Mouse (Mus musculus) CH12.LX (cell line): Measurements from ENCODE around the gene Runx2. TPM values are rescaled to one million over a fixed set of nuclear protein-coding genes. Genes with fewer than 3 reads are reported as not detected.

ENCODE experiments used
- DNase-seq: peaks from one replicate; pipeline ENCODE4 v3.0.0-alpha.2; 2013; ENCODE audit errors: extremely low read depth
- H3K27ac ChIP-seq: 2 replicates; pipeline ENCODE4 v1.5.1; 2012; ENCODE audit warnings: low read depth, mild to moderate bottlenecking, control low read depth, moderate library complexity; ENCODE audit not compliant: insufficient read depth
- H3K27me3 ChIP-seq: replicated peaks from 2 replicates; pipeline ENCODE3; 2012; ENCODE audit warnings: inconsistent platforms
- H3K36me3 ChIP-seq, 2 experiments: replicated peaks in 1 of 2; 2 replicates each; pipeline versions ENCODE3 to v1.6.1; 2012; ENCODE audit warnings: inconsistent platforms in 1 of 2, low read length in 1 of 2, mild to moderate bottlenecking in 1 of 2, mixed read lengths in 1 of 2, moderate library complexity in 1 of 2; ENCODE audit not compliant: control insufficient read depth in 1 of 2, insufficient read depth in 1 of 2
- H3K4me1 ChIP-seq, 2 experiments: 2 replicates each; pipeline ENCODE4 v1.6.1; 2012; ENCODE audit warnings: inconsistent platforms in 1 of 2, moderate library complexity in 1 of 2; ENCODE audit not compliant: insufficient read depth in 2 of 2, control insufficient read depth in 1 of 2
- H3K4me2 ChIP-seq: 2 replicates; pipeline ENCODE4 v1.6.1; 2012; ENCODE audit warnings: low read depth, mild to moderate bottlenecking, control low read depth; ENCODE audit not compliant: poor library complexity, insufficient read depth, severe bottlenecking
- H3K4me3 ChIP-seq, 3 experiments: fragments of 150-350 bp in 1 of 3; sonication (generic) in 1 of 3; replicated peaks in 1 of 3; 2 replicates each; pipeline versions ENCODE3 to v1.5.1; 2011 to 2012; ENCODE audit warnings: low read depth in 2 of 3, low read length in 2 of 3, mild to moderate bottlenecking in 2 of 3, moderate library complexity in 2 of 3, control low read depth in 1 of 3, improper control_type of control experiment in 1 of 3, inconsistent platforms in 1 of 3, mixed read lengths in 1 of 3; ENCODE audit not compliant: poor library complexity in 1 of 3
- H3K79me2 ChIP-seq: replicated peaks from 2 replicates; pipeline ENCODE4 v1.6.1; 2012; ENCODE audit warnings: mild to moderate bottlenecking, moderate library complexity; ENCODE audit not compliant: control insufficient read depth, poor library complexity, insufficient read depth, severe bottlenecking; ENCODE audit errors: extremely low read depth
- H3K9ac ChIP-seq: 2 replicates; pipeline ENCODE4 v1.6.1; 2012; ENCODE audit warnings: low read depth, mild to moderate bottlenecking, control low read depth, moderate library complexity; ENCODE audit not compliant: insufficient read depth
- H3K9me3 ChIP-seq: replicated peaks from 2 replicates; pipeline ENCODE3; 2012; ENCODE audit warnings: low read length, inconsistent platforms, mixed read lengths
- CTCF ChIP-seq, 2 experiments: IDR thresholded peaks in 1 of 2; conservative IDR thresholded peaks in 1 of 2; 2 replicates each; pipeline ENCODE4 v1.5.1; 2011 to 2012; ENCODE audit warnings: low read depth in 2 of 2, low read length in 2 of 2, improper control_type of control experiment in 1 of 2, inconsistent platforms in 1 of 2, mild to moderate bottlenecking in 1 of 2, moderate library complexity in 1 of 2
- E2F4 ChIP-seq: IDR thresholded peaks from 2 replicates; pipeline ENCODE4 v1.6.1; 2011; ENCODE audit warnings: low read depth, low read length, improper control_type of control experiment; ENCODE audit not compliant: insufficient replicate concordance
- ELF1 ChIP-seq: IDR thresholded peaks from 2 replicates; pipeline ENCODE4 v1.6.1; 2014; ENCODE audit warnings: low read depth, mild to moderate bottlenecking, inconsistent platforms, low read length, improper control_type of control experiment
- ETS1 ChIP-seq: conservative IDR thresholded peaks from 2 replicates; pipeline ENCODE4 v1.6.1; 2012; ENCODE audit warnings: low read depth, mild to moderate bottlenecking, inconsistent platforms, low read length, improper control_type of control experiment, moderate library complexity
- HCFC1 ChIP-seq: IDR thresholded peaks from 2 replicates; pipeline ENCODE4 v1.6.1; 2012; ENCODE audit warnings: low read depth, mild to moderate bottlenecking, inconsistent platforms, low read length, improper control_type of control experiment
- IRF4 ChIP-seq: IDR thresholded peaks from 2 replicates; pipeline ENCODE4 v1.6.1; 2014; ENCODE audit warnings: low read depth, mild to moderate bottlenecking, inconsistent platforms, low read length, improper control_type of control experiment
- JUND ChIP-seq: conservative IDR thresholded peaks from 2 replicates; pipeline ENCODE4 v1.6.1; 2011; ENCODE audit warnings: low read depth, low read length, improper control_type of control experiment
- MAX ChIP-seq: IDR thresholded peaks from 2 replicates; pipeline ENCODE4 v1.6.1; 2011; ENCODE audit warnings: low read length, improper control_type of control experiment
- MAZ ChIP-seq: IDR thresholded peaks from 2 replicates; pipeline ENCODE4 v1.6.1; 2012; ENCODE audit warnings: low read depth, mild to moderate bottlenecking, inconsistent platforms, low read length, improper control_type of control experiment, moderate library complexity
- MEF2A ChIP-seq: IDR thresholded peaks from 2 replicates; pipeline ENCODE4 v1.6.1; 2014; ENCODE audit warnings: low read depth, mild to moderate bottlenecking, inconsistent platforms, low read length, improper control_type of control experiment, borderline replicate concordance
- MXI1 ChIP-seq: IDR thresholded peaks from 2 replicates; pipeline ENCODE4 v1.6.1; 2011; ENCODE audit warnings: mild to moderate bottlenecking, low read depth, low read length, improper control_type of control experiment
- NELFE ChIP-seq: IDR thresholded peaks from 2 replicates; pipeline ENCODE4 v1.6.1; 2011; ENCODE audit warnings: low read depth, low read length, improper control_type of control experiment
- NRF1 ChIP-seq: IDR thresholded peaks from 2 replicates; pipeline ENCODE4 v1.6.1; 2014; ENCODE audit warnings: low read depth, mild to moderate bottlenecking, inconsistent platforms, low read length, improper control_type of control experiment, moderate library complexity
- RCOR1 ChIP-seq: conservative IDR thresholded peaks from 2 replicates; pipeline ENCODE4 v1.6.1; 2012; ENCODE audit warnings: low read depth, mild to moderate bottlenecking, inconsistent platforms, low read length, improper control_type of control experiment
- SIN3A ChIP-seq: IDR thresholded peaks from 2 replicates; pipeline ENCODE4 v1.6.1; 2012; ENCODE audit warnings: low read length, improper control_type of control experiment, inconsistent platforms
- SMC3 ChIP-seq: IDR thresholded peaks from 2 replicates; pipeline ENCODE4 v1.6.1; 2011; ENCODE audit warnings: low read depth, low read length, improper control_type of control experiment
- TCF12 ChIP-seq: IDR thresholded peaks from 2 replicates; pipeline ENCODE4 v1.6.1; 2014; ENCODE audit warnings: low read depth, mild to moderate bottlenecking, inconsistent platforms, low read length, improper control_type of control experiment
- USF1 ChIP-seq: IDR thresholded peaks from 2 replicates; pipeline ENCODE4 v1.6.1; 2014; ENCODE audit warnings: low read depth, mild to moderate bottlenecking, inconsistent platforms, low read length, improper control_type of control experiment
- USF2 ChIP-seq: conservative IDR thresholded peaks from 2 replicates; pipeline ENCODE4 v1.6.1; 2011; ENCODE audit warnings: low read depth, low read length, improper control_type of control experiment
- ZC3H11A ChIP-seq: IDR thresholded peaks from 2 replicates; pipeline ENCODE4 v1.6.1; 2012; ENCODE audit warnings: low read depth, mild to moderate bottlenecking, inconsistent platforms, low read length, improper control_type of control experiment
- dilution Hi-C: fragments of 300-500 bp; cut with MboI; formaldehyde crosslinking; loops from 2 replicates; pipeline ENCODE4 v1.14.3; 2020; ENCODE audit warnings: low sequenced_read_pairs; ENCODE audit not compliant: extremely low pct_unique_long_range_greater_than_20kb, extremely low pct_ligation_motif_present
- in situ Hi-C: fragments of 300-500 bp; cut with MboI; formaldehyde crosslinking; loops from 3 replicates; pipeline ENCODE4 v1.14.3; 2019; ENCODE audit warnings: low sequenced_read_pairs, low pct_ligation_motif_present, low pct_unique_long_range_greater_than_20kb, mixed read lengths
- polyA plus RNA-seq: library from polyadenylated mRNA; unstranded; fragments of >175 nt; gene quantifications from 2 replicates; pipeline ENCODE4 v1.2.1, GENCODE M21; 2012; ENCODE audit warnings: low read depth; ENCODE audit not compliant: insufficient read length
- total RNA-seq, 2 experiments: library from RNA; depleted of rRNA; stranded (reverse); fragments of 300-350 nt in 1 of 2; fragments of >200 nt in 1 of 2; gene quantifications; 2 replicates each; pipeline ENCODE4 v1.2.3; 2012 to 2014

The Runx2 gene
- total and polyA plus RNA-seq, 3 experiments: 0.70 to 1.4 (median 1.1) TPM

GRCm38 (mm10) chr17:44735223-44735990 lies 79.2 kb downstream of the Runx2 start:
- H3K27ac ChIP-seq: no peak overlapping the region; the same call in 1 of the 2 replicates
- peak overlapping the region; percentile 65 to 80 (median 66) for H3K4me3 ChIP-seq
- H3K4me1 ChIP-seq: peaks cover 0 to 5% of the 10 kb centered on the region in 2 experiments; a peak in 3 of 4 replicates
- H3K27me3 ChIP-seq: peaks cover 12% of the 10 kb centered on the region
- no peaks in the 10 kb centered on the region for H3K36me3 ChIP-seq
- peak overlapping the region; percentile 72 for H3K9ac ChIP-seq
- H3K79me2 ChIP-seq: no peaks in the 10 kb centered on the region
- dilution Hi-C loops (no loop called here), in situ Hi-C loops (loop anchor here (10.0 to 25.0 kb wide), 4 partner anchors 271 to 652 kb away; no protein-coding TSS in a partner anchor)
- H3K9me3 ChIP-seq: peaks cover 8% of the 10 kb centered on the region
- H3K4me2 ChIP-seq: peak overlapping the region; percentile 37; the same call in 1 of the 2 replicates
- DNase-seq: peak; percentile 38
- TF ChIP-seq RCOR1: no peak
- TF ChIP-seq USF2: no peak
- 0 out of 2 replicates have a peak, but pooled peaks have one; percentile 28 for TF ChIP-seq MAZ
- TF ChIP-seq MXI1: peak; percentile 85
- TF ChIP-seq TCF12: no peak
- no peak for TF ChIP-seq NELFE
- no peak for TF ChIP-seq ZC3H11A
- 0 out of 2 replicates have a peak, but pooled peaks have one; percentile 4 for TF ChIP-seq IRF4
- no peak for TF ChIP-seq SMC3
- no peak for TF ChIP-seq MAX
- TF ChIP-seq USF1: no peak
- 0 out of 2 replicates have a peak, but pooled peaks have one; percentile 10 for TF ChIP-seq ELF1
- TF ChIP-seq JUND: no peak

GRCm38 (mm10) chr17:44734501-44735222 lies 79.9 kb downstream of the Runx2 start:
- Histone ChIP-seq H3K4me2 (peak overlapping the region; percentile 31), H3K27me3 (peaks cover 12% of the 10 kb centered on the region)

More at GRCm38 (mm10) chr17:44734501-44735222, 79.9 kb downstream of the Runx2 start:
- dilution Hi-C loops (no loop called here), in situ Hi-C loops (loop anchor here (10.0 to 25.0 kb wide), 4 partner anchors 270 to 653 kb away; no protein-coding TSS in a partner anchor)
- H3K79me2 ChIP-seq: no peaks in the 10 kb centered on the region
- H3K36me3 ChIP-seq: no peaks in the 10 kb centered on the region
- H3K9ac ChIP-seq: peak overlapping the region; percentile 72
- H3K4me1 ChIP-seq: peaks cover 0 to 5% of the 10 kb centered on the region in 2 experiments; a peak in 2 of 4 replicates
- peak overlapping the region; percentile 65 to 80 (median 66) for H3K4me3 ChIP-seq
- H3K9me3 ChIP-seq: peaks cover 8% of the 10 kb centered on the region
- DNase-seq: no peak
- no peak overlapping the region for H3K27ac ChIP-seq
- no peak for TF ChIP-seq MEF2A
- no peak for TF ChIP-seq MXI1
- 0 out of 2 replicates have a peak, but pooled peaks have one; percentile 46 for TF ChIP-seq NRF1
- 0 out of 4 replicates have a peak, but pooled peaks of 1 of the 2 experiments have one; percentile 22 for TF ChIP-seq CTCF (conservative IDR thresholded peaks at IDR 0.05 in 1 of 2, IDR thresholded peaks at IDR 0.05 in 1 of 2; ENCODE audit: low read depth in 2 of 2, low read length in 2 of 2)
- TF ChIP-seq ETS1: no peak
- TF ChIP-seq SMC3: peak; percentile 30
- no peak for TF ChIP-seq SIN3A
- TF ChIP-seq E2F4: no peak
- no peak for TF ChIP-seq HCFC1
